Mouse (Mus musculus) thymus, adult 18-20 months (tissue): ENCODE data around the gene Zfp715.
A peak's percentile ranks its signal among the peaks of the same experiment; 100 is the strongest.
"Not testable (repeated sequence)": the region's sequence is repeated elsewhere in the genome, so short reads cannot be mapped to it uniquely, and the experiment has no call there.

Source experiments
- DNase-seq, 2 experiments: peaks; one replicate each; pipeline ENCODE4 v3.0.0; 2022; ENCODE audit warnings: mixed read lengths in 2 of 2

Zfp715 gene

DNA sequence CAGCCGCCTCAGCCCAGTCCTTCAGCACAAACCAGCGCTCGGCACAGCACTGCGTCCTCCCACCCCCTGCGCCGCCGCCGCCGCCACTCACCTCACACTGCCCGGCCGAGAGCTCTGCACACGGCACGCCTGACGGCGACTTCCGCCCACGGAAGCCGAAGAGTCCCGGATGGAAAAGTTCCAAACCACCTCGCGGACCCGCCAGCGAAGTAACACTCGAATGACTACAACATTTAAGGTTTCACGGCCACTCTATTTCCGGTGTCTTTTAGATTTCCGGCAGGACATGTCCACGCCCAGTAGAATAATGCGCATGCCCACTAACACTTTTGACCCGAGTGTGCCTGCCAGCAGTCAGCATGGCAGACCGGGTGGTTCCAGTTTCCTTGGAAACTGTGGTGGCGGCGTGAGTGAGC lies at the start of gene Zfp715:
Zfp715 (minus strand) TSS at position 282 of the 416 bp plus-strand sequence.
- peak; percentile 63 to 81 for DNase-seq

DNA sequence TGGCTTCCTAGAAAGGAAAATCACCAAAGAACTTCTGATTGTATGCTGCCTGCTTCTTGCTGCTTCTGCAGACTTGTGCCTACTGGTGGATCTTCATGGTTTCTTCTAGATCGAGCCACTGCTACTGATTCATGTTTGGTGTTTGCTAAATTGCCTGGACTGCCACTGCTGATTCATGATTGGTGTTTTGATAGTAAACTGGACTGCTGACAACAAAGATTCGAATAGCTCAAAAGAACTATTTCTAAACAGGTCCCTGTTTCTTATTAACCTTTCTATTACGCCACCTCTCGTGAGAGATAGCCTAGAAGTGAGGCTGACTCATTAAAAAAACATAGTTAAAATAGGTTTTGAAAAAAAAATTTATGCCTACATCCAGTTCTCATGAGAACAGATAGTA lies 48.9 kb upstream of the Zfp715 start:
- DNase-seq: no peak

DNA sequence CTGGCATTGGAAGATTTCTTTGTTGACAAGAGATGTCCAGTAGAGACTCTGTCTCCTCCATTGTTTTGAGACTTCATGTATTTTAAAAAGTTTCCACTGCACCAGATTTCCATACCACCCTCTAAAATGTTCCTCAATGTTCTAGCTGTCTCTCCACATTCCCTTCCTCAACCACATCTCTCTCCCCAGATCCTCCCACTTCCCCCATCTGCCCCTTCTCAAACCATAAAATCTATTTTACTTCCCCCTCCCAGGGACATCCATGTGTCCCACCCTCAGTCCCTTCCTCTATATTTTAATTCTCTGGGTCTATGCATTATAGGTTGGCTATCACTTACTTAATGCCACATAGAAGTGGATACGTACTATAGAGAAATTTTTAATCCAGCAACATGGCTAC lies 48.3 kb upstream of the Zfp715 start:
- DNase-seq: no peak

DNA sequence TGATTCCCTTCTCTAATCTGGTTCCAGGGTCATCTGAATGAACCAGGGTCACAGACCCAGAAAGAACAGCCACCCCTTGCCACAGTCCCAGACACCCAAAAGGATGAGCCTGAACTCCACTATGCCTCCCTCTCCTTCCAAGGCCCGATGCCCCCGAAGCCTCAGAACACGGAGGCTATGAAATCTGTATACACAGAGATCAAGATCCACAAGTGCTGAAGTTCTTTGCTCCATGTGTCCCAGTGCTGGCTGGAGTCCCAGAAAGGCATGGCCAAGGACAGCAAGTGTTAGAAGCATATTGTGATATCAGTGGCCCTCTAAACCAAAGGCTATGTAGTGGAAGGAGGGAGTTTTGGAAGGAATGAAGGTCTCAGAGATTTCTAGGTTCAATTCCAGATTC lies 45.5 kb upstream of the Zfp715 start:
- DNase-seq: no peak

DNA sequence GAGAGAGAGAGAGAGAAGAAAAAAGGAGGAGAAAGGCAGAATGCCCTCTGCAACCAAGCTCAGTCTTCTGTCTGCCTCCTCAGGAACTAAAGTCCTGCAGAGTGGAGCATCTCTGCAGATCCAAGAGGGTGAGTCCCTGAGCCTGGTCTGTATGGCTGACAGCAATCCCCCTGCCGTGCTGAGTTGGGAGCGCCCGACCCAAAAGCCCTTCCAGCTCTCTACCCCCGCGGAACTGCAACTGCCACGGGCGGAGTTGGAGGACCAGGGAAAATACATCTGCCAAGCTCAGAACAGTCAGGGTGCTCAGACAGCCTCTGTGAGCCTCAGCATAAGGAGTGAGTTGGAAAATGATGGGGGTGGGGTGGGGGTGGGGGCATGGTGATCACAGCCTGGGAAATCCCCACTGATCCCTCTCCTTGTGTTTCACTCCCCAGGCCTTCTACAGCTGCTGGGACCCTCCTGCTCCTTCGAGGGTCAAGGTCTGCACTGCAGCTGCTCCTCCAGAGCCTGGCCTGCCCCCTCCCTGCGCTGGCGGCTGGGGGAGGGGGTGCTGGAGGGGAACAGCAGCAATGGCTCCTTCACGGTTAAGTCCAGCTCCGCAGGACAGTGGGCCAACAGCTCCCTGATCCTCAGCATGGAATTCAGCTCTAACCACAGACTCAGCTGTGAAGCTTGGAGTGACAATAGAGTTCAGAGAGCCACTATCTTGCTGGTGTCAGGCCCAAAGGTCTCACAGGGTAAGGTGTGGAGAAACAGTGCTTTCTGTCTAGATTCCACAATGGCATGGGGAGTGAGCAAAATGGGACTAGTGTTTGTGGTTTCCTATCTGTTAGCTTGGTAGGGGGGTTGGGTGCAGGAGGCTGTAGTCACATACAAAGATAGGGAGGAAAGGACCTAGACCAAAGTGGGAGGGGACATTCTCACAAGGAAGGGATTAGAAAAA lies 42.1 kb upstream of the Zfp715 start:
- no peak for DNase-seq

DNA sequence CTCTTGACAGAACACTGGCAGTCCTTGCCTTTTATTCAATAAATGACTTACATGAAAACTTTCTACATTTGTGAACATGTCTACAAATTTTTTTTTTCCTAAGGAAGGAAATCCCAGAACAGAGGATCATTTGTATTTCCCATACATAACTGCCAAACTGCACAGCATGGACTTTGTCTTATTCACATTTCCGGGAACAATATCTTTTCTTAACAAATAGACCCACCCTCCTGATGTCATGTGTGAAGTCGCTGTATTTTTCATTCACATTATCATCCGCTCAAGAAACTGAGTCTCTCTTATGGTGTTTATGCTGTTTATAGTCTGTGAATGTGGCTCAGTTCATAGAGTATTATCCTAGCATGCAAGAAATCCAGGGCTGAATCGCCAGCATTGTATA lies 40.7 kb upstream of the Zfp715 start:
- DNase-seq: no peak

DNA sequence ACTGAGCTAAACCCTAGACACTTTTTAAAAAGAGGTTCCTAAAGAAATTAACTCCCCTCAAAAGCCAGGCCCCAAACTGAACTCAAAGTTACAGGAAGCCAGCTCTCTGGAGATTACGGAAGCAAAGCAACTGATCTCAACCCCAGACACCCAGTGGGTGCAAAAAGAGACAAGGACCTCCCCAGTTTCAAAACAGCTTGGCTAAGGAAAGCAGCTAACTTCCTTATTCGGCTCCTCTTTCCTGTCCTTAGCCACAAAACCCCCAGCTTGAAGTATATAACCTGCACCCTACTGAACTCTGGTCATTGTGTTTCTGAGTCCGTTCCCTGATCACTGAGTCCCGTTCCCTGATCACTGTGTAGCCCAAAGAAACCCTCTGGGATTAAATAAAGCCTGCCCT lies 40.0 kb upstream of the Zfp715 start:
- no peak for DNase-seq

DNA sequence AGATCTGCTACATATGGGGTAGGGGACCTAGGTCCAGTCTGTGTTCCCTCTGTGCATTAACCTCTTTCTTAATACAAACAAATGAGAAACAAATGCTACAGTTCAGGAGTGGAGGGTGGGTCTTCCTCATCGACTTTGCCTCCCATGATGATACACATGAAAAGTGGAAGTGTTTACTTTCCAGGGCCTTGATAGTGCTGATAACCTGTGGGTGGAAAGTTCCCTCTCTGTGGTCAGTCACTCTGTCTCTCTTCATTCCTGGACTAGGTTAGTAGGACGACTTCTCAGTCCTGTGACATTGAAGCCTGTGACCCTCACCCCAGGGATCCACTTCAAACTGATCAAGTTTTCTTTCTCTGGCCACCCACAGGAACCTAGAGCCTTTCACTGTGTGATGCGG lies 38.1 kb upstream of the Zfp715 start, which contains the start of gene Siglecf:
Siglecf (plus strand) TSS at position 188 of the 400 bp plus-strand sequence.
- no peak for DNase-seq

DNA sequence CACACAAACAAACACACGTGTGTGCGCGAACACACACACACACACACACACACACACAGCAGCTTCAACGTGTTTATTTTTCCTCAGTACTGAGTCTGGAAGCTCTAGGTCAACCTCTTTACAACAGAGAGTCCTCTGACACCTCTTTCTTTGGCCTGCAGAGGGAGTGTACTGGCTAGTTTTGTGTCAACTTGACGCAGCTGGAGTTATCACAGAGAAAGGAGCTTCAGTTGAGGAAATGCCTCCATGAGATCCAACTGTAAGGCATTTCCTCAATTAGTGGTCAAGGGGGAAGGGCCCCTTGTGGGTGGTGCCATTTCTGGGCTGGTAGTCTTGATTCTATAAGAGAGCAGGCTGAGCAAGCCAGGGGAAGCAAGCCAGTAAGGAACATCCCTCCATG lies 36.5 kb upstream of the Zfp715 start:
- DNase-seq: not testable (repeated sequence)

DNA sequence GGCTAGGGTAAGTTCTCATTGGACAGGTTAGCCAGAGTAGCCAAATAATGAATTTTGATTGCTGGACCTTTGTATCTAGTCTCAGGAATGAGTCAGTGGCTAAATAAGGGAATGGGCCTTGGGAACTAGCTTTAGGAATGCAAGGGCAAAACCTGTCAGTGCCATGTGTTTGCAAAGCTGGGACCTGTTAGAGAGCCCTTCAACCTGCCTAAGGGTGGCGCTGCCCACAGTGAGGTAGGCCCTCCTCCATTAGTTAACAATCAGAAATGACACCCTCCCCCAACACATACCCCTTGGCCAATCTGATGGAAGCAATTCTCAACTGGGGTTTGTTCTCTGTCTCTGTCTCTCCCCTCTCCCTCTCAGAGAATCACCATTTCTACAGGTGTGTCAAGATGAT lies 33.5 kb upstream of the Zfp715 start:
- DNase-seq: no peak

DNA sequence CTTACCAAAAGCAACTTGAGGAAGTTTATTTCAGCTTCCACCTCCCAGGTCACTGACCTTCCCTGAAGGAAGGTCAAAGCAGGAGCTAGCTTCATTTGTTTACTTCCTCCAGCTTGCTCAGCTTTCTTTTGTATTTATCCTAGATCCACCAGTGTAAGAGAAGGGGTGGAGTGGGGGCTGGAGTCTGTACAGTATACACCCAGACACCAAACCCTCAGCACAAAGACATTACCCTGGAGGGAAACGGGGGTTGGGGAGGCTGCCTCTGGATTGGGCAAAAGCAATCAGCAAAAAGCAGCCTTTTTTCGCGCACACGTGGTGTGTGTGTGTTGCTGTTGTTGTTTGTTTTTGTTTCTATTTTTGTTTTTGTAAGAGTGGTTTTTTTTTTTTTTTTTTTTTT lies 33.1 kb upstream of the Zfp715 start:
- no peak for DNase-seq

DNA sequence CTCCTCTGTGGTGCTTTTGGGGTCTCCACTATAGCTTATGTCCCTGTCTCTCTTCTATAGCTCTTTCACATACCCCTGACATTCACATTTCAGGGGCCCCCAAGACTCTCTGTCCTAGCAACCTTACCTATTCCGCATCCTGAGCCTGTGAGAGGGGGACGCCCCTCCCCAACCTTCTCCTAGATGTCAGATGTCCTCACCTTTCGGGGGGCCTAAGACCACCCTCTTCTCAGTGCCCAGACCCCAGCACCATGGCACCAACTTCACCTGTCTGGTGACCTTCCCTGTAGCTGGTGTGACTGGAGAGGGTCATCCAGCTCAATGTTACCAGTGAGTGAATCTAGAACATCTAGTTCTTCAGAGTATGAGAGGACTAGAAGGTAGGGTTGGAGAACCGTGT lies 31.4 kb upstream of the Zfp715 start:
- no peak for DNase-seq

DNA sequence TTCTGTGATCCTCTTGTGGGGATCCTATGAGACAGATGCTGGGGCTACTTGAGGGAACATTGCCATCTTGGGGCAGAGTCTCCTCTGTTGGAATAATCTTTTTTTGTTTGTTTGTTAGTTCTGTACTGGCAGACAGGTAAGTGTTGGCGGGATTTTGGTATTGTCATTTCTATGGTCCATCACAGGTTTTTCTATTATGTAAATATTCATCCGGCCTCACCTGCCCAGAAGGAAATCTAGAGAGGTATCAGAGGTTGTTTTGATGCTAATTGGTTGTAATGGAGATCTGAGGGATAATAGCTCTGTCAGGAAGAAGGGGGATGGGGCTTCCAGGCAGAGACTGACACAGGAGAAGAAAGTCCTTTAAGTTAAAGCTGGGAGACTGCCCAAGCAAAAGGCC lies 30.9 kb upstream of the Zfp715 start:
- DNase-seq: no peak

DNA sequence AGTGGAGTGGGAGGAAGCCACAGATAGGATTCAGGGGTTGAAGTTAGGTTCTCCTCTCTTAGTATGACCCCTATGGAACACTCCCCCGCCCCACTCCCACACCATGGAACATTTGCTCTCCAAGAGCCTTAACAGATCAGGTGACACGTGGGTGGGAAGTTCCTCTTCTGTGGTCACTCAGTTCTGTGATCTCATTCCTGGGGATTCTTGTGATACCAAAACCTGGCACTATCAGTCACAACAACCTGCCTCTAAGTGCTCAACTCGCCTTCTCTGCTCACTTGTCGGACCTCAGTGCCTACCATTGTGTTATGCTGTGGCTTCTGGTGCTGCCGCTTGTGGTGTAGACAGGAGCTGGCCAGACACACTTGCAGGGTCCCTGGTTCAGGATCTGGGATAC lies 30.1 kb upstream of the Zfp715 start:
- no peak for DNase-seq

DNA sequence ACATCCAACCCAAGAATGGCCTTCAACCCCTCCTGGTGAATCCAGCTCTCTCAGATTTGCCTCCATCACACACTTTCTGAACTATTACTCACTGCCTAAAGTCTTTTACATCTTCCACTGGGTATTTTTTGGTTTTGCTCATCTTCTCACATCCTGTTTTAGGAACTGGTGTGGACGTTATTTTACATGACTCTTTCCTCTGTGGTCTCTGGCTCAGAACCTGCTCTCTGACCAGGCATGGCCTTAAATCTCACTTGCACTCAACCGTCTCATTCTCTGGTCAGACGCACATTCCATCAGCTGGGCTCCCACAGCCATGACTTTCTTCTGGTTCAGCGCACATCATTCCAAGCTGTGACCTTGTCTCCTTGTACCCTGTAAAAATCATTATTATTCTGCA lies 27.7 kb upstream of the Zfp715 start:
- DNase-seq: no peak

DNA sequence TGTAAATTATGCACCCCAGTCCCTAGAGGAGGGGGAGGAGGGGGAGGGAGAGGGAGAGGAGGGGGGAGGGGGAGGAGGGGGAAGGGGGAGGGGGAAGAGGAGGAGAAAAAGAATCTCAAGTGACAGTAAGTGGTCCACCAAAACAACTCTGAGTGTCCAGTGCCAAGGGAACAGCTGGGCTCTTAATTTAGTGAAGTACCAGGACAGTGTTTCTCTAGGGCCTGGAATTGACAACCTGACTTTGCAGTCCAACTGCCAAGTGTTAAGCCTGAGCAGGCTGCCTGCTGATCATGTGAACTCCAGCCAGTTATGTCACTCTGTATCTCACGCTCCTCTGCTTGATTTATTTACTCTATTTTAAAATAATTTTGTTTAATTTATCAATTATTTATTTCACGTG lies 20.8 kb upstream of the Zfp715 start:
- DNase-seq: no peak

DNA sequence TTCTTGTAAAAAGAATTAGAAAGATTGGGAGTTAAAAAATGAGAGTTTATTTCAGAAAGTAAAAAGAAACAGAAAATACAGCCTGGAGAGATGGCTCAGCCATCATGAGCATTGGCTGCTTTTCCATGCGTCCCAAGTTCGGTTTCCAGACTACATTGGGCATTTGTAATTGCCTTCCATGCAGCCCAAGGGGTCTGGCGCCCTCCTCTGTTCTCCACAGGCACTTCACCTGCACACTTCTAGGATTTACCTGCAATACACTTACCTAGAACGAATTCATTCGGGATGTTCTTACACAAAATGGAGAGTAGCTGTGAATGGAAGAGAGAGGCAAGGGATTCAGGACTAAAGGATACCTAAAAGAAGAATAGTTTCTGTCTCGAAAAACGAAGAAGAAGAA lies 20.1 kb upstream of the Zfp715 start:
- no peak for DNase-seq

DNA sequence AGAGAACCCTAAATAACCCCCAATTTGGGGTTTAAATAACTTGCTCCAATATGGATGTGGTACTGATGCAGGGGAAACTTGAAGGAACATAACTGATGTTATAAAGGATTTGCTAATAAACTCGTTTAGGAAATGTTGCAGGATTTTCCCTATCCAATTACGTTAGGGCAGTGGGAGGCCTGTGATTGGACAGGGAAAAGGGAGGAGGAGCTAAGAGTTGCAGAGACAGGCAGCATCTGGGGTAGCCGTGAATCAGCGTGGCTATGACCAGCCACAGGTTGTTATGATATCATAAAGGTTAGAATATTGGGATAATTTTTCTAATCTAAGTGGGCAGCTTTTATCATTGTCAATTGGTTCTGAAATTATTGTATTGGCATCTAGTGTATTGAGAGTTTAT lies 15.0 kb upstream of the Zfp715 start:
- DNase-seq: no peak

DNA sequence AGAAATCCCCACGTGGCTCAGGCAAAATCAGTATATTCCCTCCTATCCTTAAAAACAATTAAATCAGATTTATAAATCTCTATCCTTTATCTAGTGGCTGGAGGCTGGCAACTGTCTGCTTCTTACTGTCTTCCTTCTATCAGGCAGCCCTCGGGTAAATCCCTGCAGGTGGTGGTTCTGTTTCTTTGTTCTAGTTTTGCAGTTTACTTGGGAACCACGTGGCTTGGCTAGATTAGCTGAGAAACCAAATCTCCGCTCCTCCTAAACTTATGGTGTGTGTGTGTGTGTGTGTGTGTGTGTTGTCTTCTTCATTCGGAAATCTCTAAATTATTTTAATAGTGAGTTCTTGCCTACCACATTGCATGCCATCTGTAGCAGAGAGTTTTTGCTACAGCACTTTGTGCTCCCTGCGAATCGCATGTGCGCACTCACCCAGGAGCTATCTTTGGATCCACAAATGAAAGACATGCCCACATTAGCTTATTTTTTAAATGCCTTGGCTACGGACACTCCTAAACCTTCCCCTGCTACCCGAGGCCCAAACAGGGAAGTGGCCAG lies 13.2 kb upstream of the Zfp715 start:
- no peak for DNase-seq

DNA sequence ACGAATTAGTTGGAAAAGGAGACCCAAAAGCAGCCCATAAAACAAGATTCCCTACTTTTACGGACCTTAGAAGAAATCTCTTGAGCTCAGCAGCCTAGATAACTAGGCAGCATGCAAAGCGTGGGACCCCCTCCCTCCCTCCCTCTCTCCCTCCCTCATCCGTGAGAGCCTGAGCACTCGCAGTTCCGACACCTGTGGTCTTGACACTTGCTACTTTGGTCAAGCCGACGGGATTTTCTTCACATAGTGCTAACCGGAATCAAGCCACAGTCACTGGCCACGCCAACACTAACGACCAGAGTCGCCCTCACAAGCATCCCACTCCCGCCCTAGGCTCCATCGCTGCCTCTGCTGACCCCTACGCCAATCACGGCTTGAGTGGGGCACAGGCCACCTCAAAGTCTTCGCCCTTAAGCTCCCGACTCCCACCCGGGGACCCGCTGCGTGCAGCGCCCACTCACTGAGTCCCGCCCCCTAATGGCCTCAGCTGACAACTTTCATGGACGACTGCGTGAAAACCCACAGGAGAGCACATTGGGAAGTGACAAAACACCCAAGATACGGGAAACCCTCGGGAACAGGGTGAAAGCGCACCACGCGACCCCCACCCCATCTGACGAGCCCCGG lies 595 bp downstream of the Zfp715 start:
- no peak for DNase-seq

DNA sequence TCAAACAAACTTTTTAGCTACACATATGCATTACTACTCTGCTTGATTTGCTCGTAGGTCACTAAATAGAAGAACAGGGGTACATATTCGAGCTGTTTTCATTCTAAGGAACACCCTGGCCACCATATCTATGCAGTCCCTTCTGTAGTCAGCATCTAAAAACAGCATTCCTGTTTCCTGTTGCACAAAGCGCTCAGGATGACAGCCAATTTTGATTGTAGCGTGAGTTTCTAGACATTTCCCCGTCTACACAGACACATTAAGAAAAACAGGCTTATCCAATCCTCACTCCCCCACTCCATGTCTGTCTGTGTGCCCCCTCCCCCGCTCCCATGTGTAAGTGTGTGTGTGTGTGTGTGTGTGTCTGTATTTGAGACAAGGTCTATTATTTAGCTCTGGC lies 1.5 kb downstream of the Zfp715 start:
- DNase-seq: no peak

DNA sequence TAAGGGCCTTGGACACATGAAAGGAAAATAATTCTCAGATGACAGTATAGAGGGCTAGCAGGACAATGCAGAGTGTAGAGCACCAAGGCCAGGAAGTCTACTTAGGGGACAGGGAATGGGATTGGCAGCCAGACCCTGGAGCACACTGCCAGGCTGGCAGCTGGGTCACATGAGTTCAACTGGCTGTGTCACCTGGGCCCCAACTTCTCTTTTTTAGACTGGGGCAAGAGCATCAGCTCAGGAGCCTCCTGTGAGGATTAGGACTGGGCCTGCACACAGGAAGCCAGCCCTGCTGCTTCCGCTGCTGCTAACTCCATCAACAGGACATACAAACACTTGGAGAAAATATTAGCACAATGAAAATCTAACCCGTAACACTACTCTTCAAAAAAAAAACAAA lies 4.0 kb downstream of the Zfp715 start:
- no peak for DNase-seq

DNA sequence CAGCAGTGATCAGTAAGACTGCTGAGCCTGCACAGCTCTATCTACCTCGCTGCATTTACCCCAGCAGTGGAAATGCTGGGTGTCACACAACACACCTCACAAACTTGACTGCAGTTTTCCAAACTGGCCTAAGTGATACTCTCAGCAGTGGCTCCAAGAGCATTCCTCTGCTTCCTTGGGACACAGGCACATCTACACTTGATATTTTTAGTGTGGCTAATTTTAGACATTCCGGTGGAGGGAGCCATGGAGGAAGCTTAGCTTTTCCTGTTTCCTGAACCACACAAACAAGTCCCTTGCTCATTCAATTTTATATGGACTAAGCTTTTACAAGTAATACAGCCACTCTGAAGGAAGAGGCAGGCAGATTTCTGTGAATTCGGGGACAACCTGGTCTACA lies 7.9 kb downstream of the Zfp715 start:
- no peak for DNase-seq

DNA sequence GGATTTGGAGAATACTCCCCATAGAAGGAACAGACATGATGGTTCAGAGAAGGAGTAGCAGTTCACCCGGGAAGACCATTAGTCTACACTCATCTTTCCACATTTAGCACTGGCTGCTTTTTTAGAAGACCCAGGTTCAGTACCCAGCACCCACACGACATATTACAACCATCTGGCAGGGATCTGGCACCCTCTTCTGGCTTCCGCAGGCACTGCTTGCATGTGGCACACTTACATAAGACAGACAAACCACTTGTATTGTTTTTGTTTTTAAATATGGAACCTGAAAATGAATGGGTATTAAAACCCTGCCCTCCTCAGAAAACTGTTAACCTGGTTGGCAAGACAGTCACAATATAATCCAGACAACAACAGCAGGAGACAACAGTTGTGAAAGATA lies 21.6 kb downstream of the Zfp715 start:
- DNase-seq: no peak
